Mouse (Mus musculus) v-Abl transformed pro-B cells (cell line): Measurements from ENCODE around the gene Vps29.

Source experiments
- in situ Hi-C, 2 experiments: fragments of 400-800 bp; cut with MboI; formaldehyde crosslinking; loops; one replicate each; pipeline ENCODE4 v1.15.1; 2025; ENCODE audit not compliant: unreplicated experiment in 2 of 2

Vps29 gene

GRCm38 (mm10) chr5:122353807-122354491 lies at the start of gene Vps29, which contains the start of gene Rad9b:
Gene Vps29, plus strand, starts transcription at chr5:122354369.
Gene Rad9b, minus strand, starts transcription at chr5:122354233.
- in situ Hi-C loops = no loop called here

DNA sequence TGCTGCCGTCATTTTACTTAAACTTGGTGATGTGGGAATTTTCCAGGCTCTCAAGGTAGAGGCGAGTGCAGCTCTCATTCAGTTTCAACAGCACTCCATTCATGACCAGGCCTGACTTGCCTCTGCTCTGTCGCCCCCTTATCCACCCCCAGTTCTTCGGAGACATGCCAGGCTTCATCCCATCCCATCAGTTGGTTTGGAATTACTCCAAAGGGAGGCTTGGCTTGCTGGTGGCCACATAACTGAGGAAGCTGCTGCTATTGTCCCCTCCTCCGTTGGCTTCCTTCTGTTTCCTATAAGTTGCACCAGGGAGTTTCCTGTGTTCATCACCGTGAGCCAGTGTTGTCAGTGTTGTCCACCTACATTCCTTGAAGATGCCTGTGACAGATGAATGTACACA lies 49.6 kb upstream of the Vps29 start:
- in situ Hi-C loops = no loop called here

- in situ Hi-C loops = no loop called here
These were observed 48.7 kb upstream of the Vps29 start for GRCm38 (mm10) chr5:122305472-122305871.

GRCm38 (mm10) chr5:122306536-122306935 lies 47.6 kb upstream of the Vps29 start:
- in situ Hi-C loops = no loop called here

- in situ Hi-C loops = no loop called here
These were observed 43.5 kb upstream of the Vps29 start for GRCm38 (mm10) chr5:122310699-122311098.

- in situ Hi-C loops = no loop called here
These were observed 42.5 kb upstream of the Vps29 start for GRCm38 (mm10) chr5:122311692-122312091.

- in situ Hi-C loops = no loop called here
These were observed 41.8 kb upstream of the Vps29 start for GRCm38 (mm10) chr5:122312346-122312745.

GRCm38 (mm10) chr5:122312942-122313684 lies 41.1 kb upstream of the Vps29 start:
- in situ Hi-C loops = no loop called here

- in situ Hi-C loops = loop anchor here (5.0 kb wide), 2 partner anchors 33 to 48 kb away; partner anchors contain the start of gene Pptc7 (in 1 of the 2)
These were observed 39.1 kb upstream of the Vps29 start for GRCm38 (mm10) chr5:122314966-122315667.

GRCm38 (mm10) chr5:122317329-122318045 lies 36.7 kb upstream of the Vps29 start:
- in situ Hi-C loops = loop anchor here (5.0 kb wide), 2 partner anchors 35 to 50 kb away; partner anchors contain the start of gene Pptc7 (in 1 of the 2)

DNA sequence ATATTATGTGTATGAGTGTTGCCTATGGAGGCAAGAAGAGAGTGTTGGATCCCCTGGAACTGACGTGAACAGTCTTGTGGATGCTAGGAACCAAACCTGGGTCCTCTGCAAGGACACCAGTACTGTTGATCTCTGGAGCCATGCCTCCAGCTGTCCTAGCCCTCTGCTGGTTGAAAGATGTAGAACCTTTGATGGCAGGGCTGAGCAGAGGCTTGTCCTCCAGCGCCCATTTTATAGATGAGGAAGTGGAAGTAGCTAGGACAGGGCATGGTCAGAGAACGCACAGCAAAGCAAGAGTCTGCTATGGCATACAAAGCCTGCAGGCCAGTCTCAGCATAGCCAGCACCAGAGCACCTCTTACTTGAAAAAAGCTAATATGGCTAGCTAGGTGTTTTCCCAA lies 36.1 kb upstream of the Vps29 start:
- in situ Hi-C loops = loop anchor here (5.0 kb wide), 2 partner anchors 36 to 51 kb away; partner anchors contain the start of gene Pptc7 (in 1 of the 2)

DNA sequence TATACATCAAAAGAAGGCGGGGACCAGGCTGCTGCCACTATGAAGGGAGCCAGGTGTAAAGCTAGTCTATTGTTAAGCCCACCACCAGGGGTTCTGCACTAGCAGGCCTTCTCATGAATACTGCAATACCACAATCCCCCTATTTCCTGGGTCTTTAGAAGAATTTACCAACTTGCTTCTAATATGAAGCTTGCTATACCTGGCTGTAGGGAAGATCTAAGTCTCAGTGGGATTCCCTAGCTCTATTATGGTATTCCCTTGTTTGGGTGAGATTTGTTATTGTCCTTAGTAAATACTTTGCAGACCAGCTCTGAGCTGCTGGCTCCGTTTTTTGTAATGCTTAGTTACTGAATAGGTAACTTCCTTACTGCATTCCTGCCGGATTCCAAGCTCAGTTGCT lies 35.2 kb upstream of the Vps29 start:
- in situ Hi-C loops = loop anchor here (5.0 kb wide), 2 partner anchors 37 to 52 kb away; partner anchors contain the start of gene Pptc7 (in 1 of the 2)

GRCm38 (mm10) chr5:122319474-122320204 lies 34.5 kb upstream of the Vps29 start:
- in situ Hi-C loops = loop anchor here (5.0 kb wide), 2 partner anchors 37 to 52 kb away; partner anchors contain the start of gene Pptc7 (in 1 of the 2)

DNA sequence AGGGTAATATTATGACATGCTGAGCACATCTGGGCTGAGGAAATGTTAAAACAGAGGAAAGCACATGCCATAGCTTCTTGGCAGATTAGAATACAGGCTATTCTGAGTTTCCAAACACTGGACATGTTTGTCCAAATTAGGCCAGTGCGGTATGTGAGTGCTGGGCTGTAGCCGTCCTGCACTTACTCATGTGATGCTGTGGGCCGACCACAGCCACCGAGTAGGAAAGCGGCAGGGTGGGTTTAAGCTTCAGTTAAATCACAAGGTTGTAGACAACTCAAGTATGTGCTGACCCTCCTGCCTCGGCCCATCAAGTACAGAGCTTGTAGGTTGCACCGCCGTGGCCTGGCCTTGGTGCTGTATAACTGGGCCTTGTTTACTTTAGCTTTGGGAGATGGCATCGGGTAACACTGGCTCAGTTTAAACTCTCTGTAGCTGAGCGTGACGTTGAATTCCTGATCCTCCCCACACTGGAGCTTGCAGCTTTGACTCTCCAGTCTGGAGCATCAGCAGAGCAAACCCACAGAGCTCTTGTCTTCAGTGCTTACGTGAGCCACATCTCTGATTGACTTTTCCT lies 33.9 kb upstream of the Vps29 start:
- in situ Hi-C loops = no loop called here

DNA sequence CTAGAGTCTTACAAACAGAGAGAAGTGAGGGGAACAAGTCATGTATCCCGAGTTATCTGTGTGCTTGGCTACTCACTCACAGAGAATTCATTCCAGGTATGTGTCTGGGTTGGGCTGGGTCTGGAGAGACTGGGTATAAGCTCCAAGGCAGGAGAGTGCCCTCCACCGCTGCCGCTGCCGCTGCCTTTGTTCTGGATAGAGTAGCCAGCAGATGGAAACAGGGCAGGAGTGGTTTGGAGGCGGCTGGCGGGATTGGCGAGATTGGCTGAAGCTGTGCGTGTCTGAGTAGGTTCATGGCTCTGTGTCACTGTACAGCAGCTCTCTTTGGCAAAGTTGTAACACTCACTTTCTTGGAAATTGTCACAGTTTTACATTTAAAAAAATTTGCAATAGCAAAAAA lies 30.6 kb upstream of the Vps29 start:
- in situ Hi-C loops = no loop called here

GRCm38 (mm10) chr5:122324608-122325431 lies 29.3 kb upstream of the Vps29 start:
- in situ Hi-C loops = no loop called here

DNA sequence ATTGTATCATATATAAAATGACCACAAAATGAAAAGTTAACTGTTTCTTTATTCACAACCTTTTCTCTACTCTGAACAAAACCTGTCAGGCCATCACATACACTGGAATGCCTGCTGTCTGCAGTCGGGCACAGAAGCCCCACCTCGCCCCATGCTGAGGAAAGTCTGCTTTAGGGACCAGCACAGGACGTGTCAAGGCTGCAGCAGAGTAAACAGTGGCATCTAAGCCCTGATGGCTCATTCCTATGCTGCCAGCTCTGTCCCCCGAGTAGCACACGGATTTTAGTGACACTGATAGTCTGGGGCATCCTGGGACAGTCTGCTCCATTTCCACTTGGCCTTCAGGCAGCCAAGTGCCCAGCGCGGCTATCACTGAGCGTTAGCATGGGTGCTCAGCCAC lies 28.7 kb upstream of the Vps29 start:
- in situ Hi-C loops = no loop called here

DNA sequence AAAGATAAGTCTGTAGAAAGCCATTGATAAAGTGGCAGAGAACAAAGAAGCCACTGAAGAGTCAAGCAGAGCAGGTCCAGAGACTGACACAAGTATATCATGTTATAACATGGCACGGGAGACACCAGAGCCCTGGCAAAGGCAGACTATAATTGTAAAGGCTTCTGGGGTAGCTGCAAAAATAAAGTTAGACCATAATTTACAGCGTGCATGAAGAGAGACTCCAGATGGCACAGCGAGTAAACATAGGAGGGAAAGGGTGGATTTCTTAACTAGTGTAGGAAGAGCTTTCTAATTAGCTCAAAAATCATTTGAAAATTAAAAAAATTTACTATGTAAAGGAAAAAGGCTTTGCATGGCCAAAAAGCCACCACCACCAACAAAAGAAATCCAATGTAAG lies 26.9 kb upstream of the Vps29 start:
- in situ Hi-C loops = no loop called here
